ENCODE assay signal across 7 mouse cellular contexts in the genomic region with DNA sequence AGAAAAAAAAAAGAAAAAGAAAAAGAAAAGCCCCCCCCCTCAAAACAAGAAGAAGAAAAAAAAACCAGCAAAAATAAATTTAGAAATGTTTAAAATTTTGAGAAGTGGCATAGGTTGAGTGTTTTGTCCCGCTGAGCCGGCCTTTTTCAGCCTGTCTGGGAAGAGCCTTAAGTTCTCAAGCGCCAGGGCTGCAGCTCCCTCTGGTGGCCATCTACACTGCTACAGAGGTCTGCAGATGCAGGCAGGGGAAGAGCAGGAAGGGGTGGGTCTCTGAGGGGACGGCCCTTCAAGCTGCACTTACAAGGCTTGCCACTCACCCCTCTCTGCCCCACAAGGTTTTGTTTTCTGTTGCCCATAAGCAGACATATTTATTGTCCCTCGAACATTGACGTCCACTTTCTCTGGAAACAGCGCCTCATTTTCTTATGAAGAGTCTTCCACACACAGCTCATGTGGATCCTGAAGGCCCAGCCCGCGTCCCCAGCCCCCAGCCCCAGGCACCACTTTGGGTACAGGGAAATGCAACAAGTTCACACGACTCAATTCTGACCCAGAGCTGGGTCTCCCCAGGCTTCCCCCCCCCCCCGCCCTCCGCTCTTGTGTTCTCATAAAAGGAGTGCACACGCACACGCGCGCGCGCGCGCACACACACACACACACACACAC. TPM values are rescaled to one million over a fixed set of nuclear protein-coding genes. Genes with fewer than 3 reads are reported as not detected.
A peak's percentile ranks its signal among the peaks of the same experiment; 100 is the strongest.
DNase-seq lines count a peak whose midpoint lies in the region; ATAC-seq lines count a peak whose summit lies in the region.

No protein-coding gene starts in this region.

- H3K4me1 ChIP-seq in embryonic facial prominence, embryonic 10.5 days = 0 out of 2 replicates have a peak, but pooled peaks cover 9% of the 10 kb centered on the region
- H3K4me1 ChIP-seq in limb, embryonic 11.5 days (ENCODE audit: control insufficient read depth, insufficient read depth, low read length) = no peaks in the 10 kb centered on the region
- no peaks in the 10 kb centered on the region for H3K4me1 ChIP-seq in midbrain, embryonic 14.5 days (ENCODE audit: control insufficient read depth, insufficient read depth, low read length)

- H3K4me2 ChIP-seq in limb, embryonic 11.5 days (ENCODE audit: low read depth, severe bottlenecking) = peak overlapping the region; percentile 20
- peak overlapping the region; percentile 44 for H3K4me2 ChIP-seq in midbrain, embryonic 14.5 days (ENCODE audit: low read length)

- 38% methylated on average over 20 of the region's 20 CpGs for WGBS in embryonic facial prominence, embryonic 10.5 days
- 47% methylated on average over 20 of the region's 20 CpGs for WGBS in limb, embryonic 11.5 days
- WGBS in midbrain, embryonic 14.5 days = 50% methylated on average over 20 of the region's 20 CpGs

- peak; percentile 91 for ATAC-seq in limb, embryonic 11.5 days (ENCODE audit: insufficient number of reproducible peaks, low FRiP score, low TSS enrichment, low read depth)
- peak; percentile 88 for ATAC-seq in midbrain, embryonic 14.5 days (ENCODE audit: low FRiP score, low TSS enrichment)

- peak overlapping the region; percentile 57; the same call in 1 of the 2 replicates for H3K27ac ChIP-seq in embryonic facial prominence, embryonic 10.5 days (replicated peaks)
- H3K27ac ChIP-seq in limb, embryonic 11.5 days (replicated peaks; ENCODE audit: low read depth, low read length) = no peak overlapping the region
- H3K27ac ChIP-seq in midbrain, embryonic 14.5 days (replicated peaks; ENCODE audit: low read depth, low read length) = no peak overlapping the region

- no peaks in the 10 kb centered on the region; the same call in 1 of the 2 replicates for H3K27me3 ChIP-seq in embryonic facial prominence, embryonic 10.5 days (replicated peaks; ENCODE audit: low read depth, poor library complexity, severe bottlenecking)
- H3K27me3 ChIP-seq in limb, embryonic 11.5 days (ENCODE audit: control insufficient read depth, insufficient read depth, low read length) = no peaks in the 10 kb centered on the region
- H3K27me3 ChIP-seq in midbrain, embryonic 14.5 days (ENCODE audit: control insufficient read depth, insufficient read depth, low read length) = no peaks in the 10 kb centered on the region

- H3K9me3 ChIP-seq in embryonic facial prominence, embryonic 10.5 days = no peaks in the 10 kb centered on the region
- no peaks in the 10 kb centered on the region for H3K9me3 ChIP-seq in limb, embryonic 11.5 days (ENCODE audit: control insufficient read depth, low read length)
- H3K9me3 ChIP-seq in midbrain, embryonic 14.5 days (ENCODE audit: control insufficient read depth, low read length) = no peaks in the 10 kb centered on the region

- H3K9ac ChIP-seq in limb, embryonic 11.5 days (ENCODE audit: low read length) = no peak overlapping the region
- H3K9ac ChIP-seq in midbrain, embryonic 14.5 days (replicated peaks; ENCODE audit: low read length) = no peak overlapping the region; the same call in 1 of the 2 replicates

- peak; percentile 83 for DNase-seq in adrenal gland, adult 8-10 months
- peak; percentile 92 for DNase-seq in embryonic facial prominence, embryonic 10.5 days (ENCODE audit: low spot score)
- peak; percentile 94 to 96 for DNase-seq in heart, adult 18-20 months
- peak; percentile 90 for DNase-seq in kidney, adult 18-20 months
- peak; percentile 94 for DNase-seq in limb, embryonic 11.5 days (ENCODE audit: low spot score)
- peak; percentile 97 for DNase-seq in midbrain, embryonic 14.5 days
- peak; percentile 78 to 91 for DNase-seq in spleen, adult 18-20 months

- peak overlapping the region; percentile 40 for H3K4me3 ChIP-seq in embryonic facial prominence, embryonic 10.5 days
- H3K4me3 ChIP-seq in limb, embryonic 11.5 days (ENCODE audit: low read depth, low read length) = no peak overlapping the region
- H3K4me3 ChIP-seq in midbrain, embryonic 14.5 days (replicated peaks; ENCODE audit: low read depth, low read length) = 0 out of 2 replicates have a peak overlapping the region, but pooled peaks have one; percentile 4

- no peaks in the 10 kb centered on the region for H3K36me3 ChIP-seq in embryonic facial prominence, embryonic 10.5 days (replicated peaks)
- no peaks in the 10 kb centered on the region for H3K36me3 ChIP-seq in limb, embryonic 11.5 days (ENCODE audit: control insufficient read depth, insufficient read depth, low read length)
- no peaks in the 10 kb centered on the region for H3K36me3 ChIP-seq in midbrain, embryonic 14.5 days (ENCODE audit: control insufficient read depth, insufficient read depth, low read length)

RNA-seq across cellular contexts. Expression of a gene that starts 17.4 kb away (rescaled TPM):
- 1 to 10 TPM in 3 of 4 experiments, under 1 TPM in 1; 0.26 to 1.5 (median 1.2) TPM for total RNA-seq in adrenal gland, adult 8-10 months (2022)
- polyA plus RNA-seq in embryonic facial prominence, embryonic 10.5 days (2016; fragmentation: Nextera tagmentation; extraction: Ambion mirVana) = 4.0 and 4.3 TPM in 2 replicates
- 1 to 10 TPM; 2.2 to 2.4 TPM for total RNA-seq in heart, adult 18-20 months (2021)
- 2.2 and 2.3 TPM in 2 replicates for polyA plus RNA-seq in limb, embryonic 11.5 days (2014; fragmentation: Nextera tagmentation; extraction: Ambion mirVana)
- 0.26 TPM in 1 of 2 replicates, not detected in the other for polyA plus RNA-seq in midbrain, embryonic 14.5 days (2014; fragmentation: Nextera tagmentation; extraction: Ambion mirVana)

RNA-seq across cellular contexts. Expression of a gene that starts 21.2 kb away (rescaled TPM):
- 1 to 10 TPM in 1 of 4 experiments, under 1 TPM in 3; 0.73 to 1.3 (median 0.86) TPM for total RNA-seq in adrenal gland, adult 8-10 months (2022)
- 7.5 and 8.8 TPM in 2 replicates for polyA plus RNA-seq in embryonic facial prominence, embryonic 10.5 days (2016; fragmentation: Nextera tagmentation; extraction: Ambion mirVana)
- 1 to 10 TPM in 1 of 2 experiments, under 1 TPM in 1; 0.87 to 2.5 TPM for total RNA-seq in heart, adult 18-20 months (2021)
- polyA plus RNA-seq in limb, embryonic 11.5 days (2014; fragmentation: Nextera tagmentation; extraction: Ambion mirVana) = 12.9 and 17.5 TPM in 2 replicates
- polyA plus RNA-seq in midbrain, embryonic 14.5 days (2014; fragmentation: Nextera tagmentation; extraction: Ambion mirVana) = not detected in 2 replicates

RNA-seq across cellular contexts. Expression of a gene that starts 29.1 kb away (rescaled TPM):
- total RNA-seq in adrenal gland, adult 8-10 months (2022) = 10 to 100 TPM; 14.2 to 27.2 (median 18.9) TPM
- polyA plus RNA-seq in embryonic facial prominence, embryonic 10.5 days (2016; fragmentation: Nextera tagmentation; extraction: Ambion mirVana) = 1.2 and 1.3 TPM in 2 replicates
- 10 to 100 TPM; 39.2 to 40.1 TPM for total RNA-seq in heart, adult 18-20 months (2021)
- polyA plus RNA-seq in limb, embryonic 11.5 days (2014; fragmentation: Nextera tagmentation; extraction: Ambion mirVana) = 0.51 and 1.0 TPM in 2 replicates
- polyA plus RNA-seq in midbrain, embryonic 14.5 days (2014; fragmentation: Nextera tagmentation; extraction: Ambion mirVana) = 5.6 TPM in 2 replicates

RNA-seq across cellular contexts. Expression of a gene that starts 38.6 kb away (rescaled TPM):
- 1 to 10 TPM; 2.8 to 8.8 (median 4.2) TPM for total RNA-seq in adrenal gland, adult 8-10 months (2022)
- polyA plus RNA-seq in embryonic facial prominence, embryonic 10.5 days (2016; fragmentation: Nextera tagmentation; extraction: Ambion mirVana) = 2.5 and 2.8 TPM in 2 replicates
- 1 to 10 TPM; 2.1 to 4.1 TPM for total RNA-seq in heart, adult 18-20 months (2021)
- polyA plus RNA-seq in limb, embryonic 11.5 days (2014; fragmentation: Nextera tagmentation; extraction: Ambion mirVana) = 0.10 and 0.23 TPM in 2 replicates
- 0.16 and 0.17 TPM in 2 replicates for polyA plus RNA-seq in midbrain, embryonic 14.5 days (2014; fragmentation: Nextera tagmentation; extraction: Ambion mirVana)

RNA-seq across cellular contexts. Expression of a gene that starts 40.7 kb away (rescaled TPM):
- 100 to 1,000 TPM; 110 to 212 (median 163) TPM for total RNA-seq in adrenal gland, adult 8-10 months (2022)
- 9.8 and 12.2 TPM in 2 replicates for polyA plus RNA-seq in embryonic facial prominence, embryonic 10.5 days (2016; fragmentation: Nextera tagmentation; extraction: Ambion mirVana)
- total RNA-seq in heart, adult 18-20 months (2021) = 100 to 1,000 TPM; 861 to 937 TPM
- polyA plus RNA-seq in limb, embryonic 11.5 days (2014; fragmentation: Nextera tagmentation; extraction: Ambion mirVana) = 12.5 and 13.7 TPM in 2 replicates
- polyA plus RNA-seq in midbrain, embryonic 14.5 days (2014; fragmentation: Nextera tagmentation; extraction: Ambion mirVana) = 2.8 and 9.0 TPM in 2 replicates
